Mouse (Mus musculus): ENCODE measurements at regions not wholly inside any gene's neighbourhood (a gene's known extent, or its start where the extent isn't known, plus 50 kb on each side); places are given as distances from the start of the nearest gene placed in this dataset.

DNA sequence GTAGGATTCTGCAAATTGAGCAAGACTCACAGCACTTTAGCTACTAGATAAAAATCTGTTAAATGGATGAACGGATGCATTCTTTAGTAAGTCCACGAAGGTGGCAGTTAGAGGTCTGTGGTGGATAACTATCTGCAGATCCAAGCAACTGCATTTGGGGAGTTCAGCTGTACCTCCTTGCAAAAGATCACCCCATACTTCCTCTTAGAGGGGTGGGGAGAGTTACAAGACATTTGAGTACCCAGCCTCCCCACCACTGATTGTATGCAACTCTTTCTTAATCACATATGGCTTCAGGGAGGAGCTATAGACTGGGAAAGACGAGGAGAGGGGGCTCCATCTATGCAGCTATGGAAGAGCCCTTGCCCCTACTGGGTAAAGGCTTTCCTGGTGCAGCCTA, 144.1 kb downstream of the Postn start:
- TF ChIP-seq CTCF (IDR thresholded peaks at IDR 0.05; ENCODE audit: low read depth): no peak
- no peak for TF ChIP-seq EP300 (optimal IDR thresholded peaks at IDR 0.05)
